ENCODE assay signal across 10 mouse cellular contexts in genomic region chr8:125515665-125516064, GRCm38 (mm10). TPM values are rescaled to one million over a fixed set of nuclear protein-coding genes. Genes with fewer than 3 reads are reported as not detected.
DNase-seq lines count a peak whose midpoint lies in the region; TF ChIP-seq lines count a peak whose summit lies in the region.
"Had no signal": no experiment of that assay in that cellular context is flagged by ENCODE, and none has a peak within 500 bp of the region (broad histone marks: within the 10 kb centered on the region; RNA-seq: fewer than 3 reads in every experiment).

No protein-coding gene starts in this region.

- no peak overlapping the region for H3K4me3 ChIP-seq in heart, embryonic 10.5 days
- 0 out of 2 replicates have a peak overlapping the region, but pooled peaks have one; percentile 1 for H3K4me3 ChIP-seq in E14TG2a.4 (replicated peaks; ENCODE audit: low read length)

- peaks cover 94% of the 10 kb centered on the region for H3K4me1 ChIP-seq in heart, embryonic 10.5 days
- H3K4me1 ChIP-seq in E14TG2a.4 (replicated peaks; ENCODE audit: low read depth, low read length): peaks cover 96% of the 10 kb centered on the region

- peak overlapping the region; percentile 67 for H3K27ac ChIP-seq in heart, embryonic 10.5 days

- TF ChIP-seq CTCF in E14TG2a.4 (conservative IDR thresholded peaks at IDR 0.05; ENCODE audit: low read length): no peak

- DNase-seq in heart, embryonic 10.5 days (ENCODE audit: low spot score): no peak
- no peak for DNase-seq in heart, adult 18-20 months
- peak; percentile 68 for DNase-seq in adrenal gland, adult 8-10 months
- peak; percentile 36 to 50 for DNase-seq in cerebellum, postnatal 14 days
- no peak for DNase-seq in urinary bladder, postnatal 25 days (ENCODE audit: low spot score)
- DNase-seq in frontal cortex, postnatal 25 days (ENCODE audit: low spot score in 2 of 2): no peak
- DNase-seq: kidney, adult 11 months; lung, adult 18-20 months had no signal

- WGBS in heart, embryonic 10.5 days: 24% methylated on average over 8 of the region's 8 CpGs

- no peaks in the 10 kb centered on the region for H3K9me3 ChIP-seq in heart, embryonic 10.5 days
- H3K9me3 ChIP-seq in E14TG2a.4 (ENCODE audit: low read length): no peaks in the 10 kb centered on the region

- no peaks in the 10 kb centered on the region for H3K27me3 ChIP-seq in heart, embryonic 10.5 days (ENCODE audit: insufficient read depth, poor library complexity, severe bottlenecking)
- H3K27me3 ChIP-seq in E14TG2a.4 (ENCODE audit: insufficient read depth, low read length): no peaks in the 10 kb centered on the region
- H3K27me3 ChIP-seq: CH12.LX had no signal

- peaks cover 6% of the 10 kb centered on the region; the same call in 1 of the 2 replicates for H3K36me3 ChIP-seq in heart, embryonic 10.5 days
- H3K36me3 ChIP-seq in E14TG2a.4 (ENCODE audit: insufficient read depth, low read length): 0 out of 2 replicates have a peak, but pooled peaks cover 2% of the 10 kb centered on the region

RNA-seq across cellular contexts. Expression of gene Sipa1l2, which starts 53.9 kb away (rescaled TPM):
- polyA plus RNA-seq in heart, embryonic 10.5 days (2016; fragmentation: Nextera tagmentation; extraction: Ambion mirVana): 24.9 and 32.6 TPM in 2 replicates
- 10 to 100 TPM; 37.9 to 42.2 TPM for total RNA-seq in heart, adult 18-20 months (2021)
- total RNA-seq in adrenal gland, adult 8-10 months (2022): 10 to 100 TPM; 48.7 to 56.9 (median 53.8) TPM

Comparison
In these comparisons a context has a peak if more than half of its experiments do, and no peak if none do; other contexts are left out.
1. DNase-seq: peak in adrenal gland, adult 8-10 months (single experiment) and cerebellum, postnatal 14 days (2 of 2); none in heart, embryonic 10.5 days (single experiment), heart, adult 18-20 months (0 of 2), urinary bladder, postnatal 25 days (single experiment) and frontal cortex, postnatal 25 days (0 of 2).